Mouse (Mus musculus) liver, embryonic 15.5 days (tissue): Measurements from ENCODE around the gene Fgr. TPM values are rescaled to one million over a fixed set of nuclear protein-coding genes. Genes with fewer than 3 reads are reported as not detected.
A peak's percentile ranks its signal among the peaks of the same experiment; 100 is the strongest.

Source experiments
- ATAC-seq: fragments of 200-750 bp; cut with Nextera tagmentation; 2 replicates; pipeline ENCODE4 v1.8.0; 2017; ENCODE audit warnings: moderate number of reproducible peaks, mild to moderate bottlenecking, moderate library complexity; ENCODE audit not compliant: insufficient read depth
- H3K27ac ChIP-seq: fragments of 300-500 bp; sonication (generic); replicated peaks from 2 replicates; pipeline ENCODE4 v1.5.1; 2015; ENCODE audit warnings: mild to moderate bottlenecking, inconsistent platforms
- H3K27me3 ChIP-seq: fragments of 300-500 bp; sonication (generic); 2 replicates; pipeline ENCODE4 v1.6.1; 2015; ENCODE audit warnings: mild to moderate bottlenecking, inconsistent platforms
- H3K36me3 ChIP-seq: fragments of 300-500 bp; sonication (generic); replicated peaks from 2 replicates; pipeline ENCODE4 v1.6.1; 2015; ENCODE audit warnings: moderate library complexity, mild to moderate bottlenecking, inconsistent platforms
- H3K4me1 ChIP-seq: fragments of 300-500 bp; sonication (generic); replicated peaks from 2 replicates; pipeline ENCODE4 v1.6.1; 2015; ENCODE audit warnings: inconsistent platforms
- H3K4me2 ChIP-seq: fragments of 300-500 bp; sonication (generic); 2 replicates; pipeline ENCODE4 v1.6.1; 2015; ENCODE audit warnings: moderate library complexity, mild to moderate bottlenecking, inconsistent platforms
- H3K4me3 ChIP-seq: fragments of 300-500 bp; sonication (generic); replicated peaks from 2 replicates; pipeline ENCODE4 v1.5.1; 2015; ENCODE audit warnings: mild to moderate bottlenecking, inconsistent platforms
- H3K9ac ChIP-seq: fragments of 300-500 bp; sonication (generic); 2 replicates; pipeline ENCODE4 v1.6.1; 2015; ENCODE audit warnings: moderate library complexity, mild to moderate bottlenecking, inconsistent platforms
- H3K9me3 ChIP-seq: fragments of 300-500 bp; sonication (generic); replicated peaks from 2 replicates; pipeline ENCODE4 v1.6.1; 2016; ENCODE audit warnings: inconsistent platforms
- WGBS: fragments of 180-500 bp; shearing (Covaris S2); methylation state at CpG from one replicate; pipeline ENCODE4 v1.1.7; 2015; ENCODE audit warnings: mixed read lengths; ENCODE audit not compliant: insufficient replicate concordance; 5-methylcytosine and 5-hydroxymethylcytosine counted together
- polyA plus RNA-seq: library from polyadenylated mRNA; unstranded; fragments of >200 nt; fragmentation: Nextera tagmentation; extraction: Ambion mirVana; gene quantifications from 2 replicates; pipeline ENCODE4 v1.2.1, GENCODE M21; 2015

Gene Fgr
- polyA plus RNA-seq, 1 experiment from 2014 or later, result 2.8 TPM

- Histone ChIP-seq H3K4me3 (no peak overlapping the region), H3K4me1 (peaks cover 31% of the 10 kb centered on the region), H3K27me3 (no peaks in the 10 kb centered on the region), H3K9me3 (no peaks in the 10 kb centered on the region), H3K36me3 (no peaks in the 10 kb centered on the region), H3K27ac (no peak overlapping the region), H3K9ac (no peak overlapping the region), H3K4me2 (no peak overlapping the region)
- ATAC-seq, result no peak
- WGBS, result 78% methylated on average over 4 of the region's 6 CpGs
These were observed 46.8 kb downstream of the Fgr start for GRCm38 (mm10) chr4:133020721-133021120.

GRCm38 (mm10) chr4:133021181-133021671 is 47.3 kb downstream of the Fgr start:
- Histone ChIP-seq H3K4me2 (no peak overlapping the region), H3K4me3 (no peak overlapping the region), H3K27me3 (no peaks in the 10 kb centered on the region), H3K36me3 (no peaks in the 10 kb centered on the region), H3K9ac (no peak overlapping the region), H3K9me3 (no peaks in the 10 kb centered on the region), H3K27ac (no peak overlapping the region), H3K4me1 (peaks cover 26% of the 10 kb centered on the region)
- ATAC-seq, result no peak
- WGBS, result 51% methylated on average over 9 of the region's 9 CpGs

- WGBS, result 78% methylated on average over 14 of the region's 14 CpGs
- no peak overlapping the region for H3K4me3 ChIP-seq
- no peak overlapping the region for H3K9ac ChIP-seq
These were observed 48.3 kb downstream of the Fgr start for GRCm38 (mm10) chr4:133022217-133022616.

GRCm38 (mm10) chr4:133022954-133023635 is 49.2 kb downstream of the Fgr start:
- no peak overlapping the region for H3K9ac ChIP-seq

More at GRCm38 (mm10) chr4:133022217-133022616, 48.3 kb downstream of the Fgr start:
- Histone ChIP-seq H3K4me1 (peaks cover 16% of the 10 kb centered on the region), H3K27ac (no peak overlapping the region), H3K9me3 (no peaks in the 10 kb centered on the region), H3K36me3 (no peaks in the 10 kb centered on the region), H3K27me3 (no peaks in the 10 kb centered on the region), H3K4me2 (no peak overlapping the region)
- ATAC-seq, result no peak

GRCm38 (mm10) chr4:133023636-133024035 is 49.7 kb downstream of the Fgr start:
- Histone ChIP-seq H3K27ac (no peak overlapping the region), H3K9me3 (no peaks in the 10 kb centered on the region), H3K9ac (no peak overlapping the region), H3K4me2 (no peak overlapping the region), H3K36me3 (no peaks in the 10 kb centered on the region), H3K27me3 (no peaks in the 10 kb centered on the region), H3K4me3 (no peak overlapping the region), H3K4me1 (peaks cover 18% of the 10 kb centered on the region)
- no peak for ATAC-seq
- 70% methylated on average over 6 of the region's 6 CpGs for WGBS

More at GRCm38 (mm10) chr4:133022954-133023635, 49.2 kb downstream of the Fgr start:
- H3K27ac ChIP-seq, result no peak overlapping the region
- WGBS, result 81% methylated on average over 14 of the region's 14 CpGs
- no peaks in the 10 kb centered on the region for H3K36me3 ChIP-seq
- H3K9me3 ChIP-seq, result no peaks in the 10 kb centered on the region
- ATAC-seq, result no peak
- no peaks in the 10 kb centered on the region for H3K27me3 ChIP-seq
- H3K4me3 ChIP-seq, result no peak overlapping the region
- peaks cover 13% of the 10 kb centered on the region for H3K4me1 ChIP-seq
- H3K4me2 ChIP-seq, result no peak overlapping the region

GRCm38 (mm10) chr4:133024404-133024803 is 50.5 kb downstream of the Fgr start:
- no peak overlapping the region for H3K4me3 ChIP-seq
- H3K36me3 ChIP-seq, result no peaks in the 10 kb centered on the region
- no peak overlapping the region for H3K4me2 ChIP-seq
- WGBS, result 35% methylated on average over 4 of the region's 4 CpGs
- no peaks in the 10 kb centered on the region for H3K27me3 ChIP-seq
- peaks cover 25% of the 10 kb centered on the region for H3K4me1 ChIP-seq
- H3K9me3 ChIP-seq, result no peaks in the 10 kb centered on the region
- no peak overlapping the region for H3K27ac ChIP-seq
- no peak overlapping the region for H3K9ac ChIP-seq
- ATAC-seq, result no peak

- Histone ChIP-seq H3K36me3 (no peaks in the 10 kb centered on the region), H3K27ac (no peak overlapping the region), H3K9me3 (no peaks in the 10 kb centered on the region), H3K4me2 (no peak overlapping the region), H3K4me3 (no peak overlapping the region), H3K4me1 (peaks cover 30% of the 10 kb centered on the region), H3K9ac (no peak overlapping the region), H3K27me3 (no peaks in the 10 kb centered on the region)
- ATAC-seq, result no peak
- WGBS, result 58% methylated on average over 10 of the region's 10 CpGs
These were observed 51.2 kb downstream of the Fgr start for GRCm38 (mm10) chr4:133024969-133025685.

GRCm38 (mm10) chr4:133026272-133026671 is 52.4 kb downstream of the Fgr start:
- Histone ChIP-seq H3K36me3 (no peaks in the 10 kb centered on the region), H3K4me2 (no peak overlapping the region), H3K4me3 (no peak overlapping the region), H3K27ac (no peak overlapping the region), H3K4me1 (peaks cover 30% of the 10 kb centered on the region), H3K9ac (no peak overlapping the region), H3K9me3 (no peaks in the 10 kb centered on the region), H3K27me3 (no peaks in the 10 kb centered on the region)
- WGBS, result 67% methylated on average over 10 of the region's 10 CpGs
- ATAC-seq, result no peak

GRCm38 (mm10) chr4:133026826-133027375 is 53.0 kb downstream of the Fgr start:
- Histone ChIP-seq H3K36me3 (no peaks in the 10 kb centered on the region), H3K9me3 (no peaks in the 10 kb centered on the region), H3K27me3 (no peaks in the 10 kb centered on the region), H3K4me3 (no peak overlapping the region), H3K4me2 (no peak overlapping the region), H3K27ac (no peak overlapping the region), H3K4me1 (peaks cover 30% of the 10 kb centered on the region), H3K9ac (no peak overlapping the region)
- no peak for ATAC-seq
- 23% methylated on average over 2 of the region's 2 CpGs for WGBS

GRCm38 (mm10) chr4:133027721-133028120 is 53.8 kb downstream of the Fgr start:
- Histone ChIP-seq H3K36me3 (no peaks in the 10 kb centered on the region), H3K9ac (no peak overlapping the region), H3K9me3 (no peaks in the 10 kb centered on the region), H3K27me3 (no peaks in the 10 kb centered on the region), H3K4me3 (no peak overlapping the region), H3K27ac (no peak overlapping the region), H3K4me1 (peaks cover 30% of the 10 kb centered on the region), H3K4me2 (no peak overlapping the region)
- no peak for ATAC-seq
- WGBS, result 73% methylated on average over 10 of the region's 10 CpGs

GRCm38 (mm10) chr4:133028193-133028592 is 54.3 kb downstream of the Fgr start:
- H3K27ac ChIP-seq, result no peak overlapping the region
- H3K27me3 ChIP-seq, result no peaks in the 10 kb centered on the region
- H3K4me2 ChIP-seq, result no peak overlapping the region
- 44% methylated on average over 6 of the region's 6 CpGs for WGBS
- peaks cover 30% of the 10 kb centered on the region for H3K4me1 ChIP-seq
- peak; percentile 25; the same call in 1 of the 2 replicates for ATAC-seq
- no peak overlapping the region for H3K9ac ChIP-seq
- H3K4me3 ChIP-seq, result no peak overlapping the region
- no peaks in the 10 kb centered on the region for H3K9me3 ChIP-seq
- no peaks in the 10 kb centered on the region for H3K36me3 ChIP-seq
